Comparison of ENCODE assay signal across 27 mouse cellular contexts in the genomic region with DNA sequence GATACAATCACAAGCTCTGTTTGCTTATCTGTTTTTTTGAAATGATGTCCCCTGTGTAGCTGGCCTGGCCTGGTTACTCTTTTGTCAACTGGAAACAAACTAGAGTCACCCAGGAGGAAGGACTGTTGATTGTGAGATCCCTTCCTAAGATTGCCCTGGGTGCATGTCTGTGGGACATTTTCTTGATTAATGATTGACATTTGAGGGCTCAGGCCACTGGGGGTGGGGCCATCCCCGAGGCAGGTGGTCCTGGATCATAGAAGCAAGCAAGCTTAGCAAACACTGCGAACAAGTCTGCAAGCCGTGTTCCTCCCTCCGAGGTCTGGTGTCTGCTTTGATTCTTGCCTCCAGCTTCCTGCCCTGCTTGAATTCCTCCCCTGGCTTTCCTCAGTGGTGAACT.
DNase-seq lines count a peak whose midpoint lies in the region; ATAC-seq and TF ChIP-seq lines count a peak whose summit lies in the region.
"Had no signal": no experiment of that assay in that cellular context is flagged by ENCODE, and none has a peak within 500 bp of the region (broad histone marks: within the 10 kb centered on the region; RNA-seq: fewer than 3 reads in every experiment).

No protein-coding gene starts in this region.

- 42% methylated on average over 4 of the region's 4 CpGs for WGBS in kidney, embryonic 16.5 days
- WGBS in kidney, adult 2 months = 43% methylated on average over 4 of the region's 4 CpGs
- 34% methylated on average over 4 of the region's 4 CpGs for WGBS in liver, embryonic 11.5 days
- 62% methylated on average over 4 of the region's 4 CpGs for WGBS in hindbrain, embryonic 12.5 days

- no peaks in the 10 kb centered on the region for H3K9me3 ChIP-seq in kidney, embryonic 16.5 days (ENCODE audit: low read length)
- no peaks in the 10 kb centered on the region for H3K9me3 ChIP-seq in liver, embryonic 11.5 days (ENCODE audit: control insufficient read depth, low read length)
- no peaks in the 10 kb centered on the region for H3K9me3 ChIP-seq in hindbrain, embryonic 12.5 days (replicated peaks)
- H3K9me3 ChIP-seq: embryonic facial prominence, embryonic 13.5 days; embryonic facial prominence, embryonic 15.5 days; forebrain, embryonic 10.5 days; forebrain, embryonic 12.5 days had no signal

- no peak overlapping the region for H3K4me3 ChIP-seq in kidney, embryonic 16.5 days (ENCODE audit: low read length)
- H3K4me3 ChIP-seq in kidney, adult 2 months (ENCODE audit: insufficient read depth, low read depth, low read length) = no peak overlapping the region
- H3K4me3 ChIP-seq in liver, embryonic 11.5 days (ENCODE audit: low read depth, low read length) = no peak overlapping the region
- no peak overlapping the region for H3K4me3 ChIP-seq in hindbrain, embryonic 12.5 days
- H3K4me3 ChIP-seq: embryonic facial prominence, embryonic 13.5 days; embryonic facial prominence, embryonic 15.5 days; erythroblast, embryonic 14.5 days; forebrain, embryonic 10.5 days; forebrain, embryonic 12.5 days had no signal

- no peaks in the 10 kb centered on the region for H3K4me1 ChIP-seq in kidney, embryonic 16.5 days (ENCODE audit: insufficient read depth, low read length)
- no peaks in the 10 kb centered on the region for H3K4me1 ChIP-seq in kidney, adult 2 months (ENCODE audit: control insufficient read depth, insufficient read depth, low read length)
- H3K4me1 ChIP-seq in liver, embryonic 11.5 days (replicated peaks; ENCODE audit: control insufficient read depth, insufficient read depth, low read length) = no peaks in the 10 kb centered on the region
- H3K4me1 ChIP-seq in hindbrain, embryonic 12.5 days = 0 out of 2 replicates have a peak, but pooled peaks cover 2% of the 10 kb centered on the region

- H3K27me3 ChIP-seq in kidney, embryonic 16.5 days (ENCODE audit: insufficient read depth, low read length) = peaks cover 12% of the 10 kb centered on the region
- H3K27me3 ChIP-seq in kidney, adult 2 months (replicated peaks; ENCODE audit: control insufficient read depth, insufficient read depth, low read length) = no peaks in the 10 kb centered on the region
- peaks cover 15% of the 10 kb centered on the region for H3K27me3 ChIP-seq in liver, embryonic 11.5 days (replicated peaks; ENCODE audit: control insufficient read depth, insufficient read depth, low read length)
- H3K27me3 ChIP-seq in hindbrain, embryonic 12.5 days = peaks cover 29% of the 10 kb centered on the region
- H3K27me3 ChIP-seq: CH12.LX, Patski had no signal

- H3K27ac ChIP-seq in kidney, embryonic 16.5 days (ENCODE audit: low read length) = no peak overlapping the region
- no peak overlapping the region for H3K27ac ChIP-seq in kidney, adult 2 months (ENCODE audit: insufficient read depth, low read depth, low read length)
- no peak overlapping the region for H3K27ac ChIP-seq in liver, embryonic 11.5 days (ENCODE audit: low read depth, low read length)
- no peak overlapping the region for H3K27ac ChIP-seq in hindbrain, embryonic 12.5 days
- H3K27ac ChIP-seq: embryonic facial prominence, embryonic 13.5 days; embryonic facial prominence, embryonic 15.5 days; forebrain, embryonic 10.5 days; forebrain, embryonic 12.5 days had no signal

- no peak overlapping the region for H3K4me2 ChIP-seq in kidney, embryonic 16.5 days (replicated peaks; ENCODE audit: low read depth, low read length)
- H3K4me2 ChIP-seq in liver, embryonic 11.5 days = no peak overlapping the region
- H3K4me2 ChIP-seq in hindbrain, embryonic 12.5 days (replicated peaks) = no peak overlapping the region
- H3K4me2 ChIP-seq: embryonic facial prominence, embryonic 13.5 days; embryonic facial prominence, embryonic 15.5 days; forebrain, embryonic 12.5 days had no signal

- no peaks in the 10 kb centered on the region for H3K36me3 ChIP-seq in kidney, embryonic 16.5 days (ENCODE audit: insufficient read depth, low read length)
- H3K36me3 ChIP-seq in kidney, adult 2 months (ENCODE audit: control insufficient read depth, insufficient read depth, low read length) = no peaks in the 10 kb centered on the region
- H3K36me3 ChIP-seq in liver, embryonic 11.5 days (ENCODE audit: control insufficient read depth, insufficient read depth, low read length) = no peaks in the 10 kb centered on the region
- H3K36me3 ChIP-seq in hindbrain, embryonic 12.5 days = no peaks in the 10 kb centered on the region
- H3K36me3 ChIP-seq: embryonic facial prominence, embryonic 13.5 days; embryonic facial prominence, embryonic 15.5 days; forebrain, embryonic 10.5 days; forebrain, embryonic 12.5 days; G1E had no signal

- peak; percentile 13 for DNase-seq in CD4-positive, CD25-positive, alpha-beta regulatory T cell, adult 2 months (ENCODE audit: low read depth, low spot score)
- DNase-seq in kidney, adult 2 months = no peak
- no peak for DNase-seq in liver, embryonic 11.5 days (ENCODE audit: low spot score)
- DNase-seq in liver = no peak
- DNase-seq: adrenal gland, adult 8-10 months; adrenal gland, postnatal 14 days; adrenal gland, postnatal 36 days; B cell, adult 2 months; cerebellum, adult 11-12 months; cerebellum, adult 2 months; cerebellum, adult 9-11 months; cerebellum, postnatal 14 days; cerebellum, postnatal 36 days; embryo, embryonic 11 days had no signal

- no peak for TF ChIP-seq POLR2A in kidney, adult 2 months (IDR thresholded peaks at IDR 0.05; ENCODE audit: low read depth, low read length)

- TF ChIP-seq CTCF in kidney, adult 2 months (conservative IDR thresholded peaks at IDR 0.05; ENCODE audit: insufficient read depth, insufficient read length, low read depth, low read length) = no peak

- H3K9ac ChIP-seq in kidney, embryonic 16.5 days (replicated peaks; ENCODE audit: low read length) = no peak overlapping the region
- no peak overlapping the region for H3K9ac ChIP-seq in liver, embryonic 11.5 days (ENCODE audit: low read depth, low read length)
- H3K9ac ChIP-seq in hindbrain, embryonic 12.5 days = no peak overlapping the region
- H3K9ac ChIP-seq: embryonic facial prominence, embryonic 13.5 days; embryonic facial prominence, embryonic 15.5 days; forebrain, embryonic 12.5 days had no signal

- no peak for ATAC-seq in CD4-positive, CD25-positive, alpha-beta regulatory T cell, adult 4 months
- peak; percentile 51; the same call in 1 of the 2 replicates for ATAC-seq in kidney, embryonic 16.5 days (ENCODE audit: low FRiP score, low TSS enrichment)
- ATAC-seq in liver, embryonic 11.5 days (replicated peaks; ENCODE audit: low FRiP score) = 0 out of 2 replicates have a peak, but pooled peaks have one; percentile 29
- ATAC-seq in hindbrain, embryonic 12.5 days (ENCODE audit: low FRiP score) = no peak
- ATAC-seq: forebrain, embryonic 14.5 days; forebrain, embryonic 16.5 days; Patski had no signal

Comparison
In these comparisons a context has a peak if more than half of its experiments do, and no peak if none do; other contexts are left out.
1. ATAC-seq: peak in kidney, embryonic 16.5 days (single experiment) and liver, embryonic 11.5 days (single experiment); none in CD4-positive, CD25-positive, alpha-beta regulatory T cell, adult 4 months (single experiment) and hindbrain, embryonic 12.5 days (single experiment).